Mouse (Mus musculus): ENCODE data around the gene Gm13101. TPM values are rescaled to one million over a fixed set of nuclear protein-coding genes. Genes with fewer than 3 reads are reported as not detected.
"Not testable (repeated sequence)": the region's sequence is repeated elsewhere in the genome, so short reads cannot be mapped to it uniquely, and the experiment has no call there.

Gm13101 gene
- not detected in 2 replicates for polyA plus RNA-seq (2014; fragmentation: Nextera tagmentation; extraction: Ambion mirVana)

DNA sequence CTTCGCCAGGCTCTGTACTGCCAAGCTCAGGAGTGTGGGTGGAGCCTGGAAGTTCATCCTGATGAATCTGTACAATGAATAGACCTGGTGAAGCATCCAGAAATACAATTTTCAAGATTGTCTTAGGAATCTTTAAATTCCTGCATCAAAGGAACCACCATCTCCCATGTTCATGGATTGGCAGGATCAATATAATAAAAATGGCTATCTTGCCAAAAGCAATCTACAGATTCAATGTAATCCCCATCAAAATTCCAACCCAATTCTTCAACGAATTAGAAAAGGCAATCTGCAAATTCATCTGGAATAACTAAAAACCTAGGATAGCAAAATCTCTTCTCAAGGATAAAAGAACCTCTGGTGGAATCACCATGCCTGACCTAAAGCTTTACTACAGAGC, at the start of gene Gm13101:
TSS of gene Gm13101 (minus strand) at position 101 of the 400 bp plus-strand sequence.
- DNase-seq; H3K4me3 ChIP-seq (replicated peaks; ENCODE audit: low read depth, low read length); H3K36me3 ChIP-seq (ENCODE audit: control insufficient read depth, insufficient read depth, low read length); H3K27ac ChIP-seq (replicated peaks; ENCODE audit: low read depth, low read length); ATAC-seq (ENCODE audit: low FRiP score, low TSS enrichment); H3K27me3 ChIP-seq (ENCODE audit: control insufficient read depth, insufficient read depth, low read length); H3K4me2 ChIP-seq (ENCODE audit: low read length); H3K9ac ChIP-seq (replicated peaks; ENCODE audit: low read length); H3K9me3 ChIP-seq (ENCODE audit: control insufficient read depth, low read length); H3K4me1 ChIP-seq (ENCODE audit: control insufficient read depth, insufficient read depth, low read length): not testable (repeated sequence)
- WGBS = 39% methylated on average over 2 of the region's 2 CpGs

DNA sequence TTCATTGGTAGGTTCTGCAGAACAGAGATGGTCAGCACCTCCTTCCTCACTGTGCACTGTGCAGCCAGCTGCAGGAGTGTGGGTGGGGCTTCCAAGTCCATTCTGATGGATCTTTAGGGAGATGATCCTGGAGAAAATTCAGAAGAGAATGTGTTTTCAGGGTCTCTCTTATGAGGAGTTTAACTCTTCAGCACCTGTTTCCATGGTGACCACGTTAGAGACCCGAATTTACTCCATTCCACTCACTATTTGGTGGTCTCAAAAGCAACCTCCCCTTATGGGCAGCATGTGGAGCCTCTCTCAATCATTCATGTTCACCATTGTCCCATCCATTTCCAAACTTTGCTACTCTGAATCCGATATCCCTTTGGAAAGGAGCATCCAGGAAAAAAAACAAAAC, 27.5 kb upstream of the Gm13101 start, which contains the start of gene Pramef17:
TSS of gene Pramef17 (minus strand) at position 101 of the 400 bp plus-strand sequence.
- H3K9me3 ChIP-seq (ENCODE audit: control insufficient read depth, low read length); H3K4me1 ChIP-seq (ENCODE audit: control insufficient read depth, insufficient read depth, low read length); H3K27ac ChIP-seq (replicated peaks; ENCODE audit: low read depth, low read length); H3K9ac ChIP-seq (replicated peaks; ENCODE audit: low read length); H3K4me2 ChIP-seq (ENCODE audit: low read length); H3K4me3 ChIP-seq (replicated peaks; ENCODE audit: low read depth, low read length); DNase-seq; H3K36me3 ChIP-seq (ENCODE audit: control insufficient read depth, insufficient read depth, low read length); H3K27me3 ChIP-seq (ENCODE audit: control insufficient read depth, insufficient read depth, low read length); ATAC-seq (ENCODE audit: low FRiP score, low TSS enrichment): not testable (repeated sequence)
- 67% methylated on average over 3 of the region's 3 CpGs for WGBS

DNA sequence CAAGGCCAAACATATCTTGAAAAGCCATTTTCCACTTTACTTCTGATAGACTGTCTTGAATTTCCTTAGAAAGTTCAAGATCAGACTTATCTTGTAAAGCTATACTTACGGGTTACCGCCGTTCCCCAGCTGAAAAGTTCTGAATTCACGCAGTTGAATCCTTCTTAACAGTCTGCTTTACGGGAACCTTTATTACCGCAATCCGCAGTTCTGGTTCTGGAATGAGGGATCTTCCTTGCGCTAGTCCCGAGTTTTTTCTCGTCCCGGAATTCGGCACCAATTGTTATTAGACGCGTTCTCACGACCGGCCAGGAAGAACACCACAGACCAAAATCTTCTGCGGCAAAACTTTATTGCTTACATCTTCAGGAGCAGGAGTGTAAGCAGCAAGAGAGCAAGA, 21.4 kb upstream of the Gm13101 start:
- not testable (repeated sequence) for H3K27ac ChIP-seq (replicated peaks; ENCODE audit: low read depth, low read length); DNase-seq; H3K4me3 ChIP-seq (replicated peaks; ENCODE audit: low read depth, low read length); H3K9ac ChIP-seq (replicated peaks; ENCODE audit: low read length); H3K36me3 ChIP-seq (ENCODE audit: control insufficient read depth, insufficient read depth, low read length); H3K4me2 ChIP-seq (ENCODE audit: low read length); H3K9me3 ChIP-seq (ENCODE audit: control insufficient read depth, low read length); H3K4me1 ChIP-seq (ENCODE audit: control insufficient read depth, insufficient read depth, low read length); H3K27me3 ChIP-seq (ENCODE audit: control insufficient read depth, insufficient read depth, low read length); ATAC-seq (ENCODE audit: low FRiP score, low TSS enrichment)
- 96% methylated on average over 12 of the region's 17 CpGs for WGBS

DNA sequence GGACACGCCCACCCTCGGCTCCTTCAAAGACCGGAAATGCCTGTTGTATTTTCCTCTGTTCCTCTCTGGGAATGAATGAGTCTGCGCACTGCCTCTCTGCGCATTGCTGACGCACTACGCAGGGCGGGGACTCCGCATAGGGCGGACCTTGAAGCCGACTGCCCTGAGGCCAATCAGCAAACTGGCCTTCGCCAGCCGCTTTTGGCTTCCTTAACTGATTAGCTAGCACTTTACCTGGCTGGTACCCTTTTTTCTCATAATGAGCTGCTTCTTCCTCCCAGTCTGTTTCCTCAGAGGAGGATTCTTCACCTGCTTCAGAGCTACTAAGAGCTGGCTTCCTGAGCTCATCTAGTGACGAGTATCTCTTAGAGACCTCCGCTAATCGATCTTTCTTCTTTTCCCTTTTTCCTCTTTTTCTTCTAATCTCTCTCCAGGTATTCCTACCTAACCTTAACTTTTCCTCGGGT, 20.8 kb upstream of the Gm13101 start:
- not testable (repeated sequence) for H3K27ac ChIP-seq (replicated peaks; ENCODE audit: low read depth, low read length); H3K9me3 ChIP-seq (ENCODE audit: control insufficient read depth, low read length); H3K36me3 ChIP-seq (ENCODE audit: control insufficient read depth, insufficient read depth, low read length); H3K4me3 ChIP-seq (replicated peaks; ENCODE audit: low read depth, low read length); ATAC-seq (ENCODE audit: low FRiP score, low TSS enrichment); H3K4me2 ChIP-seq (ENCODE audit: low read length); H3K4me1 ChIP-seq (ENCODE audit: control insufficient read depth, insufficient read depth, low read length); H3K27me3 ChIP-seq (ENCODE audit: control insufficient read depth, insufficient read depth, low read length); DNase-seq; H3K9ac ChIP-seq (replicated peaks; ENCODE audit: low read length)
- WGBS = 93% methylated on average over 7 of the region's 17 CpGs

DNA sequence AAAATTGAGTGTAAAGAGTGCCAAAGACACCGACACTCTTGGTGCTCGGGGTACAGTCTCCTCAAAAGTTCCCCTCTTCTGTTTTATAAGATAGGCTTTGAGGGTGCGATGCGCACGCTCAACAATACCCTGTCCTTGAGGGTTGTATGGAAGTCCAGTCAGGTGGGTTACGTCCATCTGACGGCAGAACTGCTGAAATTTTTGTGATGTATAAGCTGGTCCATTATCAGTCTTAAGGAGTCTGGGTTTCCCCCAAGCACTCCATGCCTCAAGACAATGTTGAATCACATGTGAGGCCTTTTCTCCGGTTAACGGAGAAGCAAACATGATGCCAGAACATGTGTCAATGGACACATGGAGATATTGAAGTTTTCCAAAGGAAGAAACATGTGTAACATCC, 19.0 kb upstream of the Gm13101 start:
- not testable (repeated sequence) for H3K4me1 ChIP-seq (ENCODE audit: control insufficient read depth, insufficient read depth, low read length); H3K4me2 ChIP-seq (ENCODE audit: low read length); H3K27ac ChIP-seq (replicated peaks; ENCODE audit: low read depth, low read length); H3K9ac ChIP-seq (replicated peaks; ENCODE audit: low read length); DNase-seq; H3K27me3 ChIP-seq (ENCODE audit: control insufficient read depth, insufficient read depth, low read length); H3K9me3 ChIP-seq (ENCODE audit: control insufficient read depth, low read length); H3K4me3 ChIP-seq (replicated peaks; ENCODE audit: low read depth, low read length); ATAC-seq (ENCODE audit: low FRiP score, low TSS enrichment); H3K36me3 ChIP-seq (ENCODE audit: control insufficient read depth, insufficient read depth, low read length)
- 78% methylated on average over 2 of the region's 9 CpGs for WGBS

DNA sequence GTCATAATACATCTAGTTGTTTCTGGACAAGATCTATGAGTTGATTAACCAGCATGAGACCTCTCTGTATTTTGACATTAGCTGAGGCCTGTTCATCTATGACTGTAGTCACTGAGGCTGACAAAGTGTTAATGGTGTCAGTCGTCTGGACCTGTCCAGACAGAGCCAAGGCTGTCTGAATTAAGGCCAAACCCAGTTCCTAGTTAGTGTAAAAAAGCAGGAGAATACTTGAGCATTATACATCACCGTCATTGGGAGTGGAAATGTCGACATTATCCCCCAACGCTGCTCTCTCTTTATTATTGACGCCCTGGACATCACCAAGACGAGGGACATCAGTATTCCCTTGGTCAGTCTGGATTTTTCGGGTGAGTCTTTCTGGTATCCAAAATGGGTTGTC, 18.4 kb upstream of the Gm13101 start:
- H3K4me1 ChIP-seq (ENCODE audit: control insufficient read depth, insufficient read depth, low read length); H3K4me2 ChIP-seq (ENCODE audit: low read length); DNase-seq; H3K27me3 ChIP-seq (ENCODE audit: control insufficient read depth, insufficient read depth, low read length); H3K36me3 ChIP-seq (ENCODE audit: control insufficient read depth, insufficient read depth, low read length); H3K9me3 ChIP-seq (ENCODE audit: control insufficient read depth, low read length); H3K9ac ChIP-seq (replicated peaks; ENCODE audit: low read length); ATAC-seq (ENCODE audit: low FRiP score, low TSS enrichment); H3K27ac ChIP-seq (replicated peaks; ENCODE audit: low read depth, low read length); H3K4me3 ChIP-seq (replicated peaks; ENCODE audit: low read depth, low read length): not testable (repeated sequence)
- WGBS = no CpG with 5 or more reads among the region's 7 CpGs

DNA sequence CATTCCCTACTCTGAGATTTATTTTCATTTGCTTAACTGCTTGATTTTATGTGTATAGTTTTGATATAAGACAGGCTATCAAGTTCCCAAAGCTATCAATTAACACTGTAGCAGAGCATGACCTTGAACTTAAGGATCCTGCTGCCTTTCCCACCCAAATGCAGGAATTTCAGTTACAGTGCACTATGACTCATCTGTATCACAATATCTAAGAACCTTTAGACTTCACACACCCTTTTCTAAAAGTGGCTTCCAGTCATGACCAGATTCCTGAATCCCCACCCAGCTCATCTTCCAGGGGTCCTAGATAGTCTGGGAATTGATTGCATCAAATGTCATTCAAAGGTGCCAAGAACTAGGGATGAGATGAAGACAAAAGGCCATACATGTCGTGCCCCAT, 16.7 kb upstream of the Gm13101 start:
- ATAC-seq (ENCODE audit: low FRiP score, low TSS enrichment); H3K4me2 ChIP-seq (ENCODE audit: low read length); H3K36me3 ChIP-seq (ENCODE audit: control insufficient read depth, insufficient read depth, low read length); H3K27ac ChIP-seq (replicated peaks; ENCODE audit: low read depth, low read length); DNase-seq; H3K4me3 ChIP-seq (replicated peaks; ENCODE audit: low read depth, low read length); H3K4me1 ChIP-seq (ENCODE audit: control insufficient read depth, insufficient read depth, low read length); H3K27me3 ChIP-seq (ENCODE audit: control insufficient read depth, insufficient read depth, low read length); H3K9ac ChIP-seq (replicated peaks; ENCODE audit: low read length); H3K9me3 ChIP-seq (ENCODE audit: control insufficient read depth, low read length): not testable (repeated sequence)
- 80% methylated on average over 1 of the region's 1 CpGs for WGBS

DNA sequence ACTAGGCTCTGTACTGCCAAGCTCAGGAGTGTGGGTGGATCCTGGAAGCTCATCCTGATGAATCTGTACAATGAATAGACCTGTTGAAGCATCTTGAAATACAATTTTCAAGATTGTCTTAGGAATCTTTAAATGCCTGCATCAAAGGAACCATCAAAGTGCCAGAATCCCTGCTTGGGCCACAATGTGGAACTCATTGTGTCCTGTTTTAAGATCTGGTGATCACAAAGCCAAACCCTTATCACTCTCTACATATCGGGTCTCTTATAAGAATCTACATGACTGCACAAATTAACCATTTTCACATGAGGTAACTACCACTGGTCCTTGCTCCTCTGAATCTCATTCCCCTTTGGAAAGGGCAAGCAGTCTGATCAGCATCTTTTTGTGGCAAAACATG, 15.8 kb downstream of the Gm13101 start, which contains the start of gene Pramef25:
TSS of gene Pramef25 (minus strand) at position 101 of the 400 bp plus-strand sequence.
- not testable (repeated sequence) for H3K27me3 ChIP-seq (ENCODE audit: control insufficient read depth, insufficient read depth, low read length); DNase-seq; H3K9ac ChIP-seq (replicated peaks; ENCODE audit: low read length); H3K4me2 ChIP-seq (ENCODE audit: low read length); ATAC-seq (ENCODE audit: low FRiP score, low TSS enrichment); H3K4me1 ChIP-seq (ENCODE audit: control insufficient read depth, insufficient read depth, low read length); H3K9me3 ChIP-seq (ENCODE audit: control insufficient read depth, low read length); H3K36me3 ChIP-seq (ENCODE audit: control insufficient read depth, insufficient read depth, low read length); H3K27ac ChIP-seq (replicated peaks; ENCODE audit: low read depth, low read length); H3K4me3 ChIP-seq (replicated peaks; ENCODE audit: low read depth, low read length)
- WGBS = 79% methylated on average over 1 of the region's 1 CpGs

All from midbrain, embryonic 14.5 days (tissue).